In the genomic region with DNA sequence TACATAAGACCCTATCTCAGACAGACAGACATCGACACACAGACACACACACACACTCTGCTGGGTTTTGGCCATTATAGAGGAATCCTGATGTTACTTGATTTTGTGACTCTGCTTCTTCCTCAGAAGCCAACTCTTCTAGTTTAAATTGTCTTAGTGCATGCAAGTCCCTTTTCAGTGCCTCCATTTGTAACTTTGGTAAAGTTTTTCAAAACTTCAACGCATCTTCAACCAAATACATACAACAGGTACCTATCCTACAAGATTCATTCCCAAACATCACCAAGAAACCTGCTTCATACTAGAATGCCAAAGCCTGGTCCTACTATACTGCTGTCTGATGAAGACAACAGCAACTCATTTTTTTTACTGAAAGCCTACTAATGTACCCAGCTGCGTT, we compare ENCODE assay signal across 7 mouse cellular contexts. TPM values are rescaled to one million over a fixed set of nuclear protein-coding genes. Genes with fewer than 3 reads are reported as not detected.
A peak's percentile ranks its signal among the peaks of the same experiment; 100 is the strongest.
DNase-seq lines count a peak whose midpoint lies in the region; ATAC-seq and TF ChIP-seq lines count a peak whose summit lies in the region.

No protein-coding gene starts in this region.

- H3K36me3 ChIP-seq in lung, embryonic 15.5 days = 0 out of 2 replicates have a peak, but pooled peaks cover 12% of the 10 kb centered on the region
- no peaks in the 10 kb centered on the region for H3K36me3 ChIP-seq in forebrain, embryonic 11.5 days (ENCODE audit: control insufficient read depth, insufficient read depth, low read length)
- peaks cover 14% of the 10 kb centered on the region for H3K36me3 ChIP-seq in limb, embryonic 14.5 days (ENCODE audit: control insufficient read depth, insufficient read depth, low read length)
- 0 out of 2 replicates have a peak, but pooled peaks cover 3% of the 10 kb centered on the region for H3K36me3 ChIP-seq in stomach, embryonic 16.5 days (ENCODE audit: control insufficient read depth, insufficient read depth, low read length)

- peak overlapping the region; percentile 69 for H3K4me2 ChIP-seq in lung, embryonic 15.5 days
- peak overlapping the region; percentile 91 for H3K4me2 ChIP-seq in forebrain, embryonic 11.5 days (ENCODE audit: low read depth, low read length, severe bottlenecking)
- peak overlapping the region; percentile 89 for H3K4me2 ChIP-seq in limb, embryonic 14.5 days (replicated peaks; ENCODE audit: low read depth, low read length, severe bottlenecking)
- H3K4me2 ChIP-seq in stomach, embryonic 16.5 days (ENCODE audit: low read depth, low read length) = peak overlapping the region; percentile 84

- H3K9me3 ChIP-seq in lung, embryonic 15.5 days = no peaks in the 10 kb centered on the region
- H3K9me3 ChIP-seq in forebrain, embryonic 11.5 days (ENCODE audit: control insufficient read depth, low read length) = no peaks in the 10 kb centered on the region
- no peaks in the 10 kb centered on the region for H3K9me3 ChIP-seq in limb, embryonic 14.5 days (ENCODE audit: control insufficient read depth, low read length)
- H3K9me3 ChIP-seq in stomach, embryonic 16.5 days (replicated peaks; ENCODE audit: control insufficient read depth, low read length) = no peaks in the 10 kb centered on the region

- peak overlapping the region; percentile 86 for H3K4me3 ChIP-seq in lung, embryonic 15.5 days
- H3K4me3 ChIP-seq in forebrain, embryonic 11.5 days (ENCODE audit: low read depth, low read length) = peak overlapping the region; percentile 91
- H3K4me3 ChIP-seq in limb, embryonic 14.5 days (replicated peaks; ENCODE audit: low read length) = peak overlapping the region; percentile 69
- peak overlapping the region; percentile 94 for H3K4me3 ChIP-seq in stomach, embryonic 16.5 days (replicated peaks; ENCODE audit: low read length)

- no peak for ATAC-seq in lung, embryonic 15.5 days (ENCODE audit: borderline replicate concordance, extremely low read depth, low FRiP score, low TSS enrichment)
- no peak for ATAC-seq in forebrain, embryonic 11.5 days (replicated peaks; ENCODE audit: low FRiP score)
- no peak for ATAC-seq in limb, embryonic 14.5 days (ENCODE audit: low FRiP score, low read depth)
- ATAC-seq in stomach, embryonic 16.5 days (ENCODE audit: insufficient read depth, low FRiP score) = no peak

- H3K4me1 ChIP-seq in lung, embryonic 15.5 days = peaks cover 21% of the 10 kb centered on the region
- peaks cover 10% of the 10 kb centered on the region for H3K4me1 ChIP-seq in forebrain, embryonic 11.5 days (replicated peaks; ENCODE audit: control insufficient read depth, insufficient read depth, low read length)
- H3K4me1 ChIP-seq in limb, embryonic 14.5 days (ENCODE audit: control insufficient read depth, insufficient read depth, low read length) = peaks cover 17% of the 10 kb centered on the region
- H3K4me1 ChIP-seq in stomach, embryonic 16.5 days (ENCODE audit: control insufficient read depth, insufficient read depth, low read length) = peaks cover 15% of the 10 kb centered on the region

- 62% methylated on average over 3 of the region's 3 CpGs for WGBS in lung, embryonic 15.5 days
- 87% methylated on average over 3 of the region's 3 CpGs for WGBS in forebrain, embryonic 11.5 days
- WGBS in limb, embryonic 14.5 days = 80% methylated on average over 3 of the region's 3 CpGs
- 64% methylated on average over 3 of the region's 3 CpGs for WGBS in stomach, embryonic 16.5 days

- no peaks in the 10 kb centered on the region for H3K27me3 ChIP-seq in lung, embryonic 15.5 days
- no peaks in the 10 kb centered on the region for H3K27me3 ChIP-seq in forebrain, embryonic 11.5 days (ENCODE audit: control insufficient read depth, insufficient read depth, low read length)
- no peaks in the 10 kb centered on the region for H3K27me3 ChIP-seq in limb, embryonic 14.5 days (ENCODE audit: control insufficient read depth, insufficient read depth, low read length)
- H3K27me3 ChIP-seq in stomach, embryonic 16.5 days (ENCODE audit: control insufficient read depth, insufficient read depth, low read length) = no peaks in the 10 kb centered on the region

- H3K27ac ChIP-seq in lung, embryonic 15.5 days = no peak overlapping the region
- no peak overlapping the region for H3K27ac ChIP-seq in forebrain, embryonic 11.5 days (ENCODE audit: low read depth, low read length)
- no peak overlapping the region for H3K27ac ChIP-seq in limb, embryonic 14.5 days (replicated peaks; ENCODE audit: low read depth, low read length)
- H3K27ac ChIP-seq in stomach, embryonic 16.5 days (ENCODE audit: low read length) = no peak overlapping the region

- no peak for DNase-seq in lung, postnatal 4 days
- DNase-seq in forebrain, embryonic 11.5 days (ENCODE audit: low spot score) = no peak
- no peak for DNase-seq in limb, embryonic 14.5 days (ENCODE audit: low spot score)
- DNase-seq in adipocyte (ENCODE audit: low spot score) = no peak
- DNase-seq in spleen, adult 12 weeks (ENCODE audit: low spot score) = no peak

- H3K9ac ChIP-seq in lung, embryonic 15.5 days = peak overlapping the region; percentile 92
- peak overlapping the region; percentile 78 for H3K9ac ChIP-seq in forebrain, embryonic 11.5 days (ENCODE audit: low read length)
- peak overlapping the region; percentile 78 for H3K9ac ChIP-seq in limb, embryonic 14.5 days (ENCODE audit: low read depth, low read length, severe bottlenecking)
- peak overlapping the region; percentile 94; the same call in 1 of the 2 replicates for H3K9ac ChIP-seq in stomach, embryonic 16.5 days (ENCODE audit: low read length)

- no peak for TF ChIP-seq POLR2A in limb, embryonic 14.5 days (IDR thresholded peaks at IDR 0.05; ENCODE audit: borderline replicate concordance, extremely low read depth, insufficient read depth, insufficient read length)

RNA-seq across cellular contexts. Expression of gene Cdc5l, which starts 1.5 kb away (rescaled TPM):
- polyA plus RNA-seq in lung, embryonic 15.5 days (2015; fragmentation: Nextera tagmentation; extraction: Ambion mirVana) = 59.2 and 61.1 TPM in 2 replicates
- polyA plus RNA-seq in forebrain, embryonic 11.5 days (2014; fragmentation: Nextera tagmentation; extraction: Ambion mirVana) = 85.3 and 88.3 TPM in 2 replicates
- polyA plus RNA-seq in limb, embryonic 14.5 days (2012; rRNA removed) = 27.1 and 38.0 TPM in 2 replicates
- 62.5 and 71.4 TPM in 2 replicates for polyA plus RNA-seq in limb, embryonic 14.5 days (2014; fragmentation: Nextera tagmentation; extraction: Ambion mirVana)
- 51.0 and 54.2 TPM in 2 replicates for polyA plus RNA-seq in stomach, embryonic 16.5 days (2015; fragmentation: Nextera tagmentation; extraction: Ambion mirVana)

RNA-seq across cellular contexts. Expression of gene Spats1, which starts 43.2 kb away (rescaled TPM):
- 0.48 and 0.52 TPM in 2 replicates for polyA plus RNA-seq in lung, embryonic 15.5 days (2015; fragmentation: Nextera tagmentation; extraction: Ambion mirVana)
- polyA plus RNA-seq in forebrain, embryonic 11.5 days (2014; fragmentation: Nextera tagmentation; extraction: Ambion mirVana) = 1.0 and 1.2 TPM in 2 replicates
- 0.29 and 0.44 TPM in 2 replicates for polyA plus RNA-seq in limb, embryonic 14.5 days (2012; rRNA removed)
- 0.39 and 0.62 TPM in 2 replicates for polyA plus RNA-seq in limb, embryonic 14.5 days (2014; fragmentation: Nextera tagmentation; extraction: Ambion mirVana)
- polyA plus RNA-seq in stomach, embryonic 16.5 days (2015; fragmentation: Nextera tagmentation; extraction: Ambion mirVana) = 0.08 and 0.41 TPM in 2 replicates
